Mouse (Mus musculus) heart, adult 2 months (tissue): Measurements from ENCODE around the gene Lce1c. TPM values are rescaled to one million over a fixed set of nuclear protein-coding genes. Genes with fewer than 3 reads are reported as not detected.

Experiments
- DNase-seq, 2 experiments: peaks; one replicate each; pipeline ENCODE4 v3.0.0; 2021
- H3K27ac ChIP-seq: fragments of 200-600 bp; 2 replicates; pipeline ENCODE4 v1.8.1; 2022
- H3K27me3 ChIP-seq: fragments of 200-500 bp; 2 replicates; pipeline ENCODE4 v1.6.1; 2012; ENCODE audit warnings: mild to moderate bottlenecking, low read length, inconsistent platforms, mixed read lengths; ENCODE audit not compliant: control insufficient read depth, insufficient read depth
- H3K36me3 ChIP-seq: fragments of 200-500 bp; 2 replicates; pipeline ENCODE4 v1.6.1; 2012; ENCODE audit warnings: low read length, inconsistent platforms; ENCODE audit not compliant: control insufficient read depth, insufficient read depth
- H3K4me1 ChIP-seq: fragments of 200-500 bp; 2 replicates; pipeline ENCODE4 v1.6.1; 2011; ENCODE audit warnings: low read length; ENCODE audit not compliant: control insufficient read depth, insufficient read depth
- H3K4me3 ChIP-seq: fragments of 200-600 bp; 2 replicates; pipeline ENCODE4 v1.8.1; 2022
- H3K79me2 ChIP-seq: fragments of 200-500 bp; replicated peaks from 2 replicates; pipeline ENCODE4 v1.6.1; 2012; ENCODE audit warnings: mild to moderate bottlenecking, inconsistent platforms, low read length, moderate library complexity, mixed read lengths; ENCODE audit not compliant: control insufficient read depth, insufficient read depth
- H3K9ac ChIP-seq: fragments of 200-500 bp; 2 replicates; pipeline ENCODE4 v1.6.1; 2012; ENCODE audit warnings: low read depth, mild to moderate bottlenecking, control low read depth, inconsistent platforms, low read length, mixed read lengths
- CTCF ChIP-seq: fragments of 200-600 bp; IDR thresholded peaks from 2 replicates; pipeline ENCODE4 v1.8.1; 2022; ENCODE audit warnings: antibody characterized with exemption, mild to moderate bottlenecking, moderate library complexity
- EP300 ChIP-seq: fragments of 200-500 bp; IDR thresholded peaks from 2 replicates; pipeline ENCODE4 v1.6.1; 2011; ENCODE audit warnings: low read depth, low read length, control low read depth; ENCODE audit not compliant: insufficient read depth
- POLR2A ChIP-seq: fragments of 200-500 bp; IDR thresholded peaks from 2 replicates; pipeline ENCODE4 v1.6.1; 2011; ENCODE audit warnings: mild to moderate bottlenecking, low read depth, low read length, control low read depth; ENCODE audit not compliant: insufficient read depth
- WGBS: fragments of 180-500 bp; shearing (Covaris S2); methylation state at CpG from one replicate; pipeline ENCODE4 v1.1.7; 2018; 5-methylcytosine and 5-hydroxymethylcytosine counted together
- intact Hi-C: fragments of 180-260 bp; cut with DNase I; formaldehyde crosslinking; loops from one replicate; pipeline ENCODE4 v1.15.1; 2025
- polyA plus RNA-seq: library from polyadenylated mRNA; depleted of rRNA; stranded (reverse); fragments of >200 nt; gene quantifications from 2 replicates; pipeline ENCODE4 v1.2.3, GENCODE M21; 2012; rRNA removed
- total RNA-seq, 2 experiments: library from RNA; stranded (reverse); gene quantifications; 2 replicates each; pipeline ENCODE4 v1.2.3; 2021

The Lce1c gene
- total and polyA plus RNA-seq, 3 experiments, result not detected

GRCm38 (mm10) chr3:92720250-92720649, 41.2 kb downstream of the Lce1c start, which contains the start of gene Lce1f:
Gene Lce1f, minus strand, starts transcription at chr3:92720350.
- 58% methylated on average over 3 of the region's 3 CpGs for WGBS
- DNase-seq, result no peak
- intact Hi-C loops, result no loop called here

GRCm38 (mm10) chr3:92722631-92723030, 43.6 kb downstream of the Lce1c start:
- TF ChIP-seq EP300 (no peak), POLR2A (no peak), CTCF (no peak)
- H3K4me1 ChIP-seq, result no peaks in the 10 kb centered on the region
- no peaks in the 10 kb centered on the region for H3K36me3 ChIP-seq
- H3K79me2 ChIP-seq, result no peaks in the 10 kb centered on the region
- no peak overlapping the region for H3K4me3 ChIP-seq
- no peak overlapping the region for H3K27ac ChIP-seq
- H3K9ac ChIP-seq, result no peak overlapping the region
- intact Hi-C loops, result no loop called here
- WGBS, result 84% methylated on average over 5 of the region's 5 CpGs
- no peak for DNase-seq
- no peaks in the 10 kb centered on the region for H3K27me3 ChIP-seq

More at GRCm38 (mm10) chr3:92720250-92720649, 41.2 kb downstream of the Lce1c start, which contains the start of gene Lce1f:
- no peak within 1 kb of the TSS for H3K4me3 ChIP-seq
- no peak for TF ChIP-seq POLR2A
- no peak for TF ChIP-seq CTCF
- TF ChIP-seq EP300, result no peak
- H3K4me1 ChIP-seq, result no peaks in the 10 kb centered on the region
- no peaks in the 10 kb centered on the region for H3K36me3 ChIP-seq
- H3K79me2 ChIP-seq, result no peaks in the 10 kb centered on the region
- H3K9ac ChIP-seq, result no peak within 1 kb of the TSS
- no peaks in the 10 kb centered on the region for H3K27me3 ChIP-seq
- no peak within 1 kb of the TSS for H3K27ac ChIP-seq

Other genes with a start within 250 kb of the Lce1c start
- gene Gm9774, start 249.8 kb upstream of the Lce1c start, total RNA-seq, result 1 to 10 TPM; 3.3 to 3.5 TPM
- gene Gm9774, start 249.8 kb upstream of the Lce1c start, polyA plus RNA-seq, result 4.6 and 4.7 TPM in 2 replicates
- gene Sprr2k, start 246.7 kb upstream of the Lce1c start, total RNA-seq, result not detected
- not detected in 2 replicates for gene Sprr2k, start 246.7 kb upstream of the Lce1c start, polyA plus RNA-seq
- gene Sprr1b, start 240.5 kb upstream of the Lce1c start, total RNA-seq, result not detected
- gene Sprr1b, start 240.5 kb upstream of the Lce1c start, polyA plus RNA-seq, result not detected in 2 replicates
- not detected for gene Sprr3, start 220.5 kb upstream of the Lce1c start, total RNA-seq
- gene Sprr3, start 220.5 kb upstream of the Lce1c start, polyA plus RNA-seq, result not detected in 2 replicates
- not detected for gene Sprr1a, start 193.4 kb upstream of the Lce1c start, total RNA-seq
- 0.66 TPM in 1 of 2 replicates, not detected in the other for gene Sprr1a, start 193.4 kb upstream of the Lce1c start, polyA plus RNA-seq
- gene Sprr4, start 178.8 kb upstream of the Lce1c start, total RNA-seq, result not detected
- gene Sprr4, start 178.8 kb upstream of the Lce1c start, polyA plus RNA-seq, result not detected in 2 replicates
- gene 2310046K23Rik, start 144.7 kb upstream of the Lce1c start, total RNA-seq, result not detected
- gene 2310046K23Rik, start 144.7 kb upstream of the Lce1c start, polyA plus RNA-seq, result not detected in 2 replicates
- gene Ivl, start 105.5 kb upstream of the Lce1c start, total RNA-seq, result not detected
- not detected in 2 replicates for gene Ivl, start 105.5 kb upstream of the Lce1c start, polyA plus RNA-seq
- gene Smcp, start 90.2 kb upstream of the Lce1c start, total RNA-seq, result not detected
- gene Smcp, start 90.2 kb upstream of the Lce1c start, polyA plus RNA-seq, result 0.86 and 0.91 TPM in 2 replicates
- not detected for gene 2210017I01Rik, start 71.8 kb upstream of the Lce1c start, total RNA-seq
- gene 2210017I01Rik, start 71.8 kb upstream of the Lce1c start, polyA plus RNA-seq, result not detected in 2 replicates
- not detected for gene Lce6a, start 57.6 kb upstream of the Lce1c start, total RNA-seq
- gene Lce6a, start 57.6 kb upstream of the Lce1c start, polyA plus RNA-seq, result not detected in 2 replicates
- not detected for gene Lce1a1, start 30.9 kb upstream of the Lce1c start, total RNA-seq
- gene Lce1a1, start 30.9 kb upstream of the Lce1c start, polyA plus RNA-seq, result not detected in 2 replicates
- gene Lce1b, start 22.3 kb upstream of the Lce1c start, total RNA-seq, result not detected
- not detected in 2 replicates for gene Lce1b, start 22.3 kb upstream of the Lce1c start, polyA plus RNA-seq
- gene Lce1a2, start 8.9 kb upstream of the Lce1c start, total RNA-seq, result not detected
- gene Lce1a2, start 8.9 kb upstream of the Lce1c start, polyA plus RNA-seq, result not detected in 2 replicates
- gene Lce1d, start 8.0 kb downstream of the Lce1c start, total RNA-seq, result not detected
- not detected in 2 replicates for gene Lce1d, start 8.0 kb downstream of the Lce1c start, polyA plus RNA-seq
- gene Lce1e, start 29.8 kb downstream of the Lce1c start, total RNA-seq, result not detected
- not detected in 2 replicates for gene Lce1e, start 29.8 kb downstream of the Lce1c start, polyA plus RNA-seq
- not detected for gene Lce1f, start 41.1 kb downstream of the Lce1c start, total RNA-seq
- not detected in 2 replicates for gene Lce1f, start 41.1 kb downstream of the Lce1c start, polyA plus RNA-seq
- not detected for gene Gm38119, start 59.8 kb downstream of the Lce1c start, total RNA-seq
- not detected in 2 replicates for gene Gm38119, start 59.8 kb downstream of the Lce1c start, polyA plus RNA-seq
- gene Lce1g, start 73.1 kb downstream of the Lce1c start, total RNA-seq, result not detected
- gene Lce1g, start 73.1 kb downstream of the Lce1c start, polyA plus RNA-seq, result not detected in 2 replicates
- not detected for gene Lce1h, start 85.8 kb downstream of the Lce1c start, total RNA-seq
- not detected in 2 replicates for gene Lce1h, start 85.8 kb downstream of the Lce1c start, polyA plus RNA-seq
- not detected for gene Lce1i, start 99.7 kb downstream of the Lce1c start, total RNA-seq
- not detected in 2 replicates for gene Lce1i, start 99.7 kb downstream of the Lce1c start, polyA plus RNA-seq
- not detected for gene Lce1j, start 111.3 kb downstream of the Lce1c start, total RNA-seq
- not detected in 2 replicates for gene Lce1j, start 111.3 kb downstream of the Lce1c start, polyA plus RNA-seq
- not detected for gene Lce1k, start 128.6 kb downstream of the Lce1c start, total RNA-seq
- not detected in 2 replicates for gene Lce1k, start 128.6 kb downstream of the Lce1c start, polyA plus RNA-seq
- not detected for gene Kprp, start 148.0 kb downstream of the Lce1c start, total RNA-seq
- not detected in 2 replicates for gene Kprp, start 148.0 kb downstream of the Lce1c start, polyA plus RNA-seq
- gene Lce1l, start 172.0 kb downstream of the Lce1c start, total RNA-seq, result not detected
- gene Lce1l, start 172.0 kb downstream of the Lce1c start, polyA plus RNA-seq, result not detected in 2 replicates
- not detected for gene 2310050C09Rik, start 191.0 kb downstream of the Lce1c start, total RNA-seq
- not detected in 2 replicates for gene 2310050C09Rik, start 191.0 kb downstream of the Lce1c start, polyA plus RNA-seq
- not detected for gene Lce3a, start 247.0 kb downstream of the Lce1c start, total RNA-seq
- gene Lce3a, start 247.0 kb downstream of the Lce1c start, polyA plus RNA-seq, result not detected in 2 replicates